Mouse (Mus musculus) layer of hippocampus, postnatal 10 days (tissue): ENCODE data around the gene Rnf167. TPM values are rescaled to one million over a fixed set of nuclear protein-coding genes. Genes with fewer than 3 reads are reported as not detected.

Experiments
- DNase-seq, 2 experiments: peaks; one replicate each; pipeline ENCODE4 v3.0.0; 2021; ENCODE audit warnings: low spot score in 2 of 2
- total RNA-seq, 2 experiments: library from RNA; stranded (reverse); gene quantifications; 2 replicates each; pipeline ENCODE4 v1.2.3; 2021

Rnf167 gene
- total RNA-seq, 2 experiments from 2014 or later = 60.3 to 61.5 TPM

DNA sequence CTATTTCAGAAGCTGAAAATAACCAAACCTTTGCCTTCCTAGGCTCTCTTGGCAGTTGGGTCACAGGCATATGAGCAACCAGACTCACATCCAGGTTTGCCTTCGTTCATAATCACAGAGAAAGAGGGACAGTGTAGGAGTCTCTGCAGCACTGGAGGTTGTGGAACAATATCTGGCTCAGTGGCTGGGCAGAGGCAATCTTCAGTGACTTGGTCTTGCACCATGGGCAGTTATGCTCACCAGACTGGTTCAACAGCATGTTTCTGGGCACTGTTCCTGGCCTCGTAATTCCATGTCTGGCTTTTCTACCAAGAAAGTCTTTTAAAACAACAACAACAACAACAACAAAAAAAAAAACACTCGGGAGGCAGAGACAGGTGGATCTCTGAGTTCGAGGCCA lies 11.4 kb upstream of the Rnf167 start:
- DNase-seq = no peak

DNA sequence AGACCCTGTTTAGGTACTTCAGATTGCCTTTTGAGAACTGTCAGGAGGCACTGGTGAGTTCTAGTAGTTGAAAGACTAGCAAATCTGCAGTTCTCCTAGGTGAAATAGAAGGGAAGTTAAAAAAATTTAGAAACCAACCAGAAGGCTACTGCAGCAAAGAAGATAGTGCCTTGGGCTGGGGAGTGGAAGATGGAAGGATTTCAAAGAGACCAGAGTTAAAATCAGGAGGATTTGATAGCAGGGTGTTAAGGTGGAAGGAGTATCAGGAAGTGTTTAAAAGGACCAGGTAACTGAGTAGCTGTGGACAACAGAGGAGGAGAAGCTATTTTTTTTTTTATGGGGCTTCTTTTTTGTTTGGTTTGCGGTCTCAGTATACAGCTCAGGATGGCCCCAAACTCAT lies 9.3 kb upstream of the Rnf167 start:
- no peak for DNase-seq

DNA sequence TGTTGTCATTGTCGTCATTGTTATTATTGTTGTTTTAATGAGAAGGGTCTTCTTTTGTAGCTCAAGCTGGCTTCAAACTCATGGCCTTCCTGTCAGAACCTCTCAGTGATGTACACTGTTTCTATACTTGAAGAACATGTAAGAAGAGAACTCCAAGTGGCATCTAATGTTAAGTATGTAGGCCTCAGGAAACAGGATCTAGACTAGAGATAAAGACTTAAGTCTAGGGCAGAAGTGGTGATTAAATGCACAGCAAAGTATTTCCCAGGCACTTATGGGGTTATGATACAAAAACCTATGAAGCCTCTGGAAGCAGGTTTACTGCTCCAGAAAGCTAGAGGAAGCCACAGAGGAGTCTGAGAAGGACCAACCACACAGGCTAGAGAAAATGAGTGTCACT lies 8.7 kb upstream of the Rnf167 start:
- no peak for DNase-seq

DNA sequence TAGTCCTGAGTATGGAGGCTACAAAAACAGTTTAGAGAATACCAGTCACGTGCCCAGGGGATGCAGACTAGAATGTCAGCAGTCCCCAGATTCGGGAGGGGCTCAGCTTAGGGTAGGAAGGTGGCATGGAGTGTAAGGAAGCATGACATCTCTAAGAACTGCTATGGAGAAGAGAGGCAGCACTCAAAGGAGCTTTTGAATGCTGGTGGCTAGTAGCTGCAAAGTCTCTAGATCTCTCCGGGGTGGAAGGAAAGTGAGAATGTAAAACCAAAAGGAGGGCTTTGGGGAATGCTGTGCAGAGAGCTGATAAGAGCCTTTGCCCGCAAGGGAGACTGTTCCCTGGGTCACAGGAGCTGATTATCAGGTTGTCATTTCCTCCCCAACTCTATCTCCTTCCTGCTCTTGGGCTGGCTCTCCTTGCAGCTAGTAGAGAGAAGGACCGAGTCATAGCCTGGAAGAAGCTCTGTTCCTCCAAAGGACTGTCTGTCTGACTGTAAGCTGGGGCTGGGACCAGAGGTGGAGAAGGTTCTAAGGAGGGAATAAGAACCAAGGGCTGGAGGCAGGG lies 8.2 kb upstream of the Rnf167 start, which contains the start of gene Gp1ba:
Gp1ba (plus strand) TSS at position 409 of the 565 bp plus-strand sequence.
- no peak for DNase-seq

DNA sequence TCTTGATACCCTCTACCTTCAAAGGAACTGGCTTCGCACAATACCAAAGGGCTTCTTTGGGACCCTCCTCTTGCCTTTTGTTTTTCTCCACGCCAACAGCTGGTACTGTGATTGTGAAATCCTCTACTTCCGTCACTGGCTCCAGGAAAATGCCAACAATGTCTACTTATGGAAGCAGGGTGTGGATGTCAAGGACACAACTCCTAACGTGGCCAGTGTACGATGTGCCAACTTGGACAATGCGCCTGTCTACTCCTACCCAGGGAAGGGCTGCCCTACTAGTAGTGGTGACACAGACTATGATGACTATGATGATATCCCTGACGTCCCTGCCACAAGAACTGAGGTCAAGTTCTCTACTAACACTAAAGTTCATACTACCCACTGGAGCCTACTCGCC lies 7.1 kb upstream of the Rnf167 start:
- no peak for DNase-seq

DNA sequence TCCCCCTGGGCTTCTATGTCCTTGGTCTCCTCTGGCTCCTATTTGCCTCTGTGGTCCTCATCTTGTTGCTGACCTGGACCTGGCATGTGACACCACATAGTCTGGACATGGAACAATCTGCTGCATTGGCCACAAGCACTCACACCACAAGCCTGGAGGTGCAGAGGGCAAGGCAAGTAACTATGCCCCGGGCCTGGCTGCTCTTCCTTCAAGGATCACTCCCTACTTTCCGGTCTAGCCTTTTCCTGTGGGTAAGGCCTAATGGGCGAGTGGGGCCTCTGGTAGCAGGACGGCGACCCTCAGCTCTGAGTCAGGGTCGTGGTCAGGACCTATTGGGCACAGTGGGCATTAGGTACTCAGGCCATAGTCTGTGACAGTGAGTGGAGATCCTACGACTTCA lies 5.8 kb upstream of the Rnf167 start:
- no peak for DNase-seq

DNA sequence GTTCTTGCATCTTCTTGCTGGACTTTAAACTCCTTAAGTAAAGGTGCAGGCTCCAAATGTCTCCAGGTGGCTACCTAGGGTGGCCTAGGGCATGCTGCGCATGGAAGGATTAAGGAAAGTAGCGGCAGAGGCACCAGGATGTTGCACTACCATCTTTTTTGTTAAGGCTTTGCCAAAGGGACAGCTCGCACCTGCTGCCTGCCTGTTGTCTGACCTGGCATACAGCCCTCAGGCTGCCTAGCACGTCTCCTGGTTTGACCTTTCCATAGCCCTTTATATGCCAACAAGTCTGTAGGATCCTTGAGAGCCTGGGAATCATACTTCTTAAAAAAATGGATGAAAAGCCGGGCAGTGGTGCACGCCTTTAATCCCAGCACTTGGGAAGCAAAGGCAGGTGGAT lies 4.0 kb upstream of the Rnf167 start:
- DNase-seq = no peak

DNA sequence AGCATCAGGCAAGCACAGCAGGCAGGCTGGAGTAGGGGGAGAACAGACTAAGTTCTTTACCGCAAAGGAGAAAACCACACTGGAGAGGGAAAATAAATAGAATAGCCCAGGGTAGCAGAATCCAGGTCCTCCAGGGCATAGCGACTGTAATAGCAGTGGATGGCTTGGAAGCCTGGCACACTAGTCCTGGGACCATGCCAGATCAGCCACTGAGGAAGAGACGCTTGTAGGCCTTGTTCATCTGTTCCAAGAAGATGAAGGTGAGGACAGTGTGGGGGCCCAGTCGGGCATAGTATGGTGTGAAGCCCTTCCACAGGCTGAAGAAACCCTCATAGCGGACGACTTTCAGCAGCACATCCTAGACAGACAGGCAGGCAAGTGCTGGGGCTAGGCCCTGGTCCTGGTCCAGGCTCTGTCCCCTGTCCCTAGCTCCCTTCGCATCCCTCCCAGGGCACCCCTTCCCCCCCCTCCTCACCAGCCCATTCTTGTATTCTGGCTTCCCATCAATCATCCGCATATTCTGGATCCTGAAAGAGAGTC lies 2.4 kb upstream of the Rnf167 start:
- DNase-seq = no peak

DNA sequence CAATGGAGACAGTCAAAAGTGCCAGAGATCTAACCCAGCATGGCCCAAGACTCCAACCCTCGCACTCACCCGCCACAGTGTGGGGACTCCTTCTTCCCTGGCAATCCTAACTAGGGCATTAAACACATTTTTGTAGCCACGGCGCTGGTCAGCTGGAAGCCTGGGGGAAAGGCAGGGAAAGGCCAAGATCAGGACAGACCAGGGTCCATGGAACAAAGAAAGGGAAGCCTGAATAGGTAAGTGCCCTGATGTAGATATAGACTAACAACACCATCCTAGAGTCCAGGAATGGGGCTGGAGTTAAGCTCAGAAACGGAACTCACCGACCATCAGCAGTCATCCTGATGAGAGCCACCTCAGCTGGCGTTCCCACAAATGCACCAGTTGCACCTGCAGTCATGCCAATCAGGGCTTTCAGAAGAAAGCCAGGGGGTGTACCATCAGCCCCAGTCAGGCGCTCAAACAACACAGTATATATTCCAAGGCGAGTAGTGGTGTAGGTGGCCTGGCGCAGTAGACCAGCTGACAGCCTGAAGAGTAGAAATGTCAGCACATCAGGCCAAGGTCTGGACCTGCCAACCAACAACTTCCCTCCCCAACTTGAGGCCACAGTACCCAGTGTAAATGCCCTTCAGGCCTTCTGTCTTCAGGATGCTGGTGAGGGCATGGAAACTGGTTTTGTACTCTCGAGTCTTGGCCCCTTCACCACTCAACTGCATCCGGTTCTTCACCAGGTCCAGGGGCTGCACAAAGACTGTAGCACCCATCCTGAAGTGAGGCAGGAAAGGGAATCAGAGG lies 1.4 kb upstream of the Rnf167 start:
- DNase-seq = no peak

DNA sequence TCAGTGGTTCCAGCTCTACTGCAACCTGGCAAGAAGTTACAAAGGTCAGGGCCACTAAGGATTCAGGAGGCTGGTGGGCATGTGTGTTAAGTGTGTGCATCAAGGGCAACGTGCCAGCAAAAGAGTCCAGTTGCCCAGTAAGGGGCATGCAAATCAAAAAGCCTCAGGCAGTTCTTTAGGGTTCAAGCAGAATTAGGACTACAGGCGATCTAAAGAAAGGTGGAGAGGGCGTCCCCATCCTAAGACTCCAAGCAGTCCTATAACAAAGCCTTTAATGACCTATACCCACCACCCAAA lies 828 bp upstream of the Rnf167 start:
- no peak for DNase-seq

DNA sequence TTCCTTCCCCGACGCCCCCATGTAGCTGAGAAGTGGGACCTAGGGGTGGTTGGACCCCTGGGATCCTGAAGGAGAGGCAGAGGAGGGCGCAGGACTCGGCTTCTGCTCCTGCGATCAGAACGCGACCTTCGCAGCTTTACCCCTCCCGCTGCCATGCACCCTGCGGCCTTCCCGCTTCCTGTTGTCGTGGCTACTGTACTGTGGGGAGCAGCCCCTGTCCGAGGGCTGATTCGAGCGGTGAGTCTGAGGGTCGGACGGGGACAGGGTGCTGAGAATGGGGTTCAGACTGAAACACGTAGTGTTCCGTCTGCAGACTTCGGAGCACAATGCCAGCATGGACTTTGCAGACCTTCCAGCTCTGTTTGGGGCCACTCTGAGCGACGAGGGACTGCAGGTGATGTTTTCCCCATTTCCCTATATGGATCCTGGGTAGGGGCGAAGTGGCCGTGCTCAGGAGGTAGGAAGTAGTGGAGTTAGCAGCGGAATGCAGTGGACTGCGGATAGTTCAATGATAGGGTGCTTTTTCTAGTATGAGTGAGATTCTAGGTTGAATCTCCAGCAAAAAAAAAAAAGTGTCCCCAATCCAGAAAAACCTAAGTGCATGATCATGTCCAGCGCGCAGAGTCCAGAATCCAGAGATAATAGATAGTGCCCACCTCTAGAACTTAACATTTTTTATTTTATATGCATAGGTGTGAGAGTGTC lies 833 bp downstream of the Rnf167 start:
- peak in 1 of 2 experiments; percentile 46 for DNase-seq

DNA sequence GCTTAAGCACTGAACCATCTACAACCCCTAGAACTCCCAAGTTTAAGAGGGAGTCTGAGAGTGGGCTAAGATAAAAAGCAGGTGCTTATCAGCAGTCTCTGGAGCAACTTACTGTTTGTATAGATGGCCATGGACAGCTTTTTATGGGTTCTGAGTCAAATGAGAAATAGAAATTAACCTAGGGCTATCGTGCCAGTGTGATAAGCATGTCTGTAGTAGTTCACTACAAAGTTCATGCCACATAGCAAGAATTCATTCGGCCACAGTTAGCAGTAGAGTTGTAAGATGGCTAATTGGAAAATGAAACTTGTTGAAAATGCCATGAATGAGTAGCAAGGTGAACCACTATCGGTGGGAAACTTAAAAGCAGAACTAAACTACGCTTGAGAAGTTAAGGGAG lies 1.5 kb downstream of the Rnf167 start:
- DNase-seq = no peak

DNA sequence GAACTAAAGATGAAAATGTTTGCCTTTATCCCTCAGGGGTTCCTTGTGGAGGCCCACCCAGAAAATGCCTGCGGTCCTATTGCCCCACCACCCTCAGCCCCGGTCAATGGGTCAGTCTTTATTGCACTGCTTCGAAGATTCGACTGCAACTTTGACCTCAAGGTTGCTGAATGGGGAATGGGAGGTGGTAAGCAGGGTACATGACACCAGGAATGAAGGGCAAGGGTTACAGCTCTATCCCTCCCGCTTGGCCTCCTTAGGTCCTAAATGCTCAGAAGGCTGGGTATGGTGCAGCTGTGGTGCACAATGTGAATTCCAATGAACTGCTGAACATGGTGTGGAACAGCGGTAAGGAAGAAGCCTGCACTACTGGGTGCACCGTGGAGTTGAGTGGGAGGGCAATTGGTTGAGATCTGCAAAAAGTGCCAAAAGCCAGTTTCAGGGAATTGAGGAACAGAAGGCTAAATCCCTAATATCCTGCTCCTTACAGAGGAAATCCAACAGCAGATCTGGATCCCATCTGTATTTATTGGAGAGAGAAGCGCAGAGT lies 2.2 kb downstream of the Rnf167 start:
- peak in 1 of 2 experiments; percentile 3 for DNase-seq

DNA sequence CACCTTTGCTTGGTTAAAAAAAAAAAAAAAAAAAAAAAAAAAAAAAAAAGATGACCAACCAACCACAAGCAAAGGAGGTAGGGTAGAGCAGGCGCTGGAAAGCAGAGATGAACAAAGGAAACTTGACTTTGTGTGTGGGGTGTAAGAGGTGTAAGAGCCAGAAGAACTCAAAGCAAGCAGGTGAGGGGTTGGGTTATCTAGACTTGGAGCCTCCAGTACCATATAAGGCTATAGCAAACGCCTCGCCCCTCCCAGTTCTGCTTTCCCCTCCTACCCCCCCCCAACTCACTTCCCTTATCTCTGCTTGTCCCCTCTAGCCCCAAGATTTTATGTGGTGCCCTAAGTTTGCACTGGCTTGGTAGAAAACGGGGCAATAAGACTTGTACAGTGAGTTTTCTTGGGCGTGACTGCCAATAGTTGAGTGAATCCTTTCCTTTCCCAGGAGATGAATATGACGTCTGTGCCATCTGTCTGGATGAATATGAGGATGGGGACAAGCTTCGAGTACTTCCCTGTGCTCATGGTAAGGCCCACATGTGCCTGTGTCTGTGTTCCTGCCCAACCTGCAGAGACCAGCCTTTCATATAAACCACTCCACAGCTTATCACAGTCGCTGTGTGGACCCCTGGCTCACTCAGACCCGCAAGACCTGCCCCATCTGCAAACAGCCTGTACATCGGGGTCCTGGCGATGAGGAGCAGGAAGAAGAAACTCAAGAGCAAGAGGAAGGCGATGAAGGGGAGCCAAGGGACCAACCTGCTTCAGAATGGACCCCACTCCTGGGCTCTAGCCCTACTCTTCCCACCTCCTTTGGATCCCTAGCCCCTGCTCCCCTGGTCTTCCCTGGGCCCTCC lies 3.5 kb downstream of the Rnf167 start:
- no peak for DNase-seq

DNA sequence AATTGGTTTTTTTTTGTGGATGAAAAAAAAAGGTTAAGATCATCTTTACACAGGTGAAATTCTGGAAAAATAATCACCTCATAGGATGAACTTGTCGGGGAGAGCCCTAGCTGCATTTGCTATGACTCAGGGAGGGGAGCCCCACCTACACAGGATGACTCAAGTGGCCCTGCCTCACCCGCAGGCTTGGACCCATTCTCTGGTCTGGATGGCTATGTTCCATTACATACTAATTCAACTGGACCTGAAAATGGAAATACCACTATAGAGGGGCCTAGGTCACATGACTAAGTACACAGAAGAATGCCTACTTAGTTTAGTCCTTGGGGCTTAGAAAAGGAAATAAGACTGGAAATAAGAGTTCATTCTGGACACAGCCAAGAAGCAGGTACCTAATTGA lies 4.4 kb downstream of the Rnf167 start:
- DNase-seq = no peak

DNA sequence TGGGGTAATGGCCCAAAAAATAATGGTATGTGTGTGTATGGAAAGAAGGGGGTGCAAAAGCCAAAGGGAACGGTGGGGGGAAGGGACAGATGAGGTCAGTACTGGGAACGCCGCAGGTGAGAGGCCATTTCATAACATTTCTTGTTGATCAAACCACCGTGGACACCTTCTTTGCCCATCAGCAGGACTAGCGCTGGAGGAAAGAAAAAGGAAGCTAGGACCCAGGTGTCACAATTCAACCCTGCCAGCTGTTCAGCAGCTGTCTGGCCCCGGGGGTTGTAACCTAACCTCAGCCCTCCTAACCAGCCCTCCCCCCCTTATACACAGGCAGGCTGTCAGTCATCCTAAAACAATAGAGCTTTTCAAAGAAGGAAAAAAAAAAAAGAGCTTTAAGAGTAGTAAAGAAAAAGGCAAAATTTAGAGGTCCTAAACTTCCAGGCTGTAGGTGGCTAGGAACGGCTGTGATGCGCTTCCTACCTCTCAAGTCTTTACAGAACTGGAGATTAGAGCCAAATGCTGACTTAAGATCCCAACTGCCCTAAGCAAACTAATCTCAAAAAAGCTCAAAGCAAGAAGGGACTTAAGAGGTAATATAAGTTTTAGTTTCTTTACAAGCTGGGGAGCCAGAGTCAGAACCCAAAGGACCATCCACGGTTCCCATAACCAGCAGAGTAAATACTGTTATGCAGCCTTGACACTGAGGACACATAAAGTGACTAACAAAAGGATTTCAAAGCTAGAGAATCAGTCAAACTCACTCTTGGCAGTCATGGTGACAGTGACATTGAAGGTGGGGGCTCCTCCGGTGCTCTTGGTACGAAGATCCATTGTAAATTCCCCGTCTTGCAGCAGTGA lies 5.2 kb downstream of the Rnf167 start:
- DNase-seq = no peak

DNA sequence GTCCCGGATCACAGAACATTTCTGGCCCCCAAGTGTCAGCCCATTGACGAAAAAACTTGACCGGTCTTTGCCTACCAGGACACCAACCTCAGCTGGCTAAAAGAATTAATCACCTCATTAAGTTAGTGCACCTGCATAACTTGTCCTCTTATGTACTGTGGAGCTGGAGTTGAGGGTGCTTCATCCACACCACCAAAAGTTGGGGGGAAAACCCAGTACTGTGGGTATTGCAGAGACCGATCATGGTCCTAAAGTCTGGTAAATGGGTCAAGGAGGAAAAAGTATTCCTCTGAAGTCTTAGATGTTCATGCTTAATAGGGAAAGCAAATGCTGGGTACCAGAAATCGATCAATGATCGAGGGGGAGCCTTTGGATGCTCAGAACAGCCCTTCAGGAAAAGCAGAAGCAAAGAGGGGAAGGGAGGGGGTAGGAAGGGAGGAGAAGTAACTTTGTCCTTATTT lies 5.9 kb downstream of the Rnf167 start:
- no peak for DNase-seq

DNA sequence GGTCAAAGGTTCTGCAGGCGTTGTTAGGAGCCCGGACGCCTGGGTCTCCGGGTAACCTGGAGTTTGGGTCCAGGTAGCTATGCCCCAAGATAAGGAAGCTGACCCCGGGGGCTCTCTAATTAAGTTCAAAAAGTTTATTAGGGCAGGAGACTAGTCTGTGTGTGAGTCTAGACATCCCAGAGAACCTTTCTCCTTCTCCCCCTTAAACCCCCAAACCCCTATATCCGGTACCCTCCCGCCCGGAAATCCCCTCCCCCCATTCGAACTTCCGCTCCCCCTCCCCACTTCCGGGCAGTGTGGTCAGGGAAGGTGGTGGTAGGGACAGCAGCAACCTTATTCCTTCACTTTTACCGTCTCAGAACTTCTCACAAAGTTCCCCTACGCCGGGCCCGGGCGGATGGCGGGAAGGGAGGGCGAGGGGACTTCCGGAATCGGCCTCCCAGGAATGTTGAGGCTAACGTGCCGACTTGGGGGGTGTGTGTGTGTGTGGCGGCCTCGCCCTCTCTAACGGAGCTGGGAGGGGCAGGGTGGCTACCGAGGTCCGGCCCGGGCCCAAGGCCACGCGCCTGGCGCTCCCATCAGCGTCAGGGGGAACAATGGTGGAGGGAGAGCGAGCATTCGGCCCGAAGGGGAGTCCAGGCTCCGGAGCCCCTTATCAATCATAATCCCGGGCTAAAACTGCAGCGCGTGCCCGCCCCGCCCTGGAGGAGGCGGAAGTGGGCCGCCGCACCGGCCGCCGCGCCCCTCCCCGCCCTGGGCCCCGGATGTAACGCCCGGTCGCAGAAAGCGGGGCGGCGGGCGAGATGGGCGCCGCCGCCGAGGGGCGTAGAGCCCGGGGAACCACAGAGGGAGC lies 6.5 kb downstream of the Rnf167 start:
- DNase-seq = peak; percentile 59 to 66
